Mouse (Mus musculus) embryonic facial prominence, embryonic 11.5 days (tissue): Measurements from ENCODE around the gene Olfr624. TPM values are rescaled to one million over a fixed set of nuclear protein-coding genes. Genes with fewer than 3 reads are reported as not detected.
"Not testable (repeated sequence)": the region's sequence is repeated elsewhere in the genome, so short reads cannot be mapped to it uniquely, and the experiment has no call there.

Source experiments
- ATAC-seq: fragments of 200-750 bp; cut with Nextera tagmentation; replicated peaks from 2 replicates; pipeline ENCODE4 v1.8.0; 2017; ENCODE audit warnings: low read depth; ENCODE audit not compliant: insufficient number of reproducible peaks, low FRiP score, low TSS enrichment
- DNase-seq: peaks from one replicate; pipeline ENCODE4 v3.0.0-alpha.2; 2015; ENCODE audit warnings: low spot score
- H3K27ac ChIP-seq: fragments of 300-500 bp; sonication (generic); replicated peaks from 2 replicates; pipeline ENCODE4 v1.5.1; 2014; ENCODE audit warnings: mild to moderate bottlenecking, low read depth, low read length, control low read depth
- H3K27me3 ChIP-seq: fragments of 300-500 bp; sonication (generic); 2 replicates; pipeline ENCODE4 v1.6.1; 2014; ENCODE audit warnings: mild to moderate bottlenecking, low read length, moderate library complexity, mixed read lengths; ENCODE audit not compliant: control insufficient read depth, insufficient read depth
- H3K36me3 ChIP-seq: fragments of 300-500 bp; sonication (generic); replicated peaks from 2 replicates; pipeline ENCODE4 v1.6.1; 2014; ENCODE audit warnings: low read depth, mild to moderate bottlenecking, low read length, moderate library complexity, mixed read lengths; ENCODE audit not compliant: control insufficient read depth, insufficient read depth
- H3K4me1 ChIP-seq: fragments of 300-500 bp; sonication (generic); 2 replicates; pipeline ENCODE4 v1.6.1; 2014; ENCODE audit warnings: low read length, mixed read lengths; ENCODE audit not compliant: control insufficient read depth, insufficient read depth
- H3K4me2 ChIP-seq: fragments of 300-500 bp; sonication (generic); 2 replicates; pipeline ENCODE4 v1.6.1; 2014; ENCODE audit warnings: low read depth, mild to moderate bottlenecking, control low read depth, low read length, moderate library complexity
- H3K4me3 ChIP-seq: fragments of 300-500 bp; sonication (generic); 2 replicates; pipeline ENCODE4 v1.5.1; 2014; ENCODE audit warnings: low read depth, low read length, control low read depth
- H3K9ac ChIP-seq: fragments of 300-500 bp; sonication (generic); replicated peaks from 2 replicates; pipeline ENCODE4 v1.6.1; 2014; ENCODE audit warnings: mild to moderate bottlenecking, control low read depth, low read length
- H3K9me3 ChIP-seq: fragments of 300-500 bp; sonication (generic); replicated peaks from 2 replicates; pipeline ENCODE4 v1.6.1; 2016; ENCODE audit warnings: mild to moderate bottlenecking, low read length, inconsistent platforms, mixed read lengths; ENCODE audit not compliant: control insufficient read depth
- WGBS: fragments of 180-500 bp; shearing (Covaris S2); extraction: QIAGEN DNeasy Blood & Tissue Kit; methylation state at CpG from one replicate; pipeline ENCODE4 v1.1.7; 2014; 5-methylcytosine and 5-hydroxymethylcytosine counted together
- polyA plus RNA-seq: library from polyadenylated mRNA; unstranded; fragments of >200 nt; fragmentation: Nextera tagmentation; extraction: Ambion mirVana; gene quantifications from 2 replicates; pipeline ENCODE4 v1.2.1, GENCODE M21; 2014

Gene Olfr624
- polyA plus RNA-seq = 0.03 and 0.08 TPM in 2 replicates

DNA sequence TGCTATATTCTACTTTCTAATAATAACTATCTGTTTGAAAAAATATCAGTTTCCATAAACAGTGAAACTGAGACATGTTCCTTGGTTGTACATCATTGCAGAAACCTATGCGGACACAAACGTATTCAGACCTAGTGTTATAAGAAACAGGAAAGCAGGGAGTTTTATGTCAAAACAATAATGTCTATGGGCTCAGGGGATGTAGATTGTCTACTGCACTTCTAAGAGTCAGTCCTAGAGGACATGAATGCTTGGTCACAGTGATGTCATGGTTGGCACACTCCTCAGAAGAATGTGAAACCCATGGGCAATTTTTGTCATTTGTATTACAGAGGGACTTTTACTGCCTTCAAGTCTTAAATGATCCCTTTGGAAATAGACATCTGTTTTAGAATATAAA, at the start of gene Olfr624:
Gene Olfr624 (minus strand): TSS at position 101 of the 400 bp plus-strand sequence.
- H3K36me3 ChIP-seq = no peaks in the 10 kb centered on the region
- no peaks in the 10 kb centered on the region for H3K27me3 ChIP-seq
- no peak within 1 kb of the TSS for H3K4me3 ChIP-seq
- H3K9me3 ChIP-seq = no peaks in the 10 kb centered on the region
- no peak within 1 kb of the TSS for H3K27ac ChIP-seq
- H3K9ac ChIP-seq = no peak within 1 kb of the TSS
- ATAC-seq = no peak
- DNase-seq = no peak
- no peak within 1 kb of the TSS for H3K4me2 ChIP-seq
- no peaks in the 10 kb centered on the region for H3K4me1 ChIP-seq
- WGBS = 96% methylated on average over 2 of the region's 2 CpGs

DNA sequence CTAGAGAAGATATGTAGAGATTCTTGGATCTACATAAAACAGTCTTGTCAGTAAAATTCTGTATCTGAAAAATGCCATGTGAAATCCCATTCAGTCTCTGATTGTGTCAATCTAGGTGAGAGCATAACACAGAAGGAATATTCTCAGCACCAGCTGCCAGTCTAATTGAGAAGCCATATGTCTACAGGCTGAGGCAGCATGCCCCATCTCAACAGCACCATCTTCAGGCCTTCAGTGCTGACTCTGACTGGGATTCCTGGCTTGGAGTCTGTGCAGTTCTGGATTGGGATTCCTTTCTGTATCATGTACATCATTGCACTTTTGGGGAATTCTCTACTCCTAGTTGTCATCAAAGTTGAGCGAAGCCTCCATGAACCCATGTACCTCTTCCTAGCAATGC, 45.4 kb upstream of the Olfr624 start:
- not testable (repeated sequence) for H3K27ac ChIP-seq, ATAC-seq, H3K4me2 ChIP-seq, H3K36me3 ChIP-seq, H3K4me1 ChIP-seq, H3K27me3 ChIP-seq, DNase-seq, H3K9ac ChIP-seq, H3K4me3 ChIP-seq, H3K9me3 ChIP-seq
- WGBS = 88% methylated on average over 1 of the region's 1 CpGs

DNA sequence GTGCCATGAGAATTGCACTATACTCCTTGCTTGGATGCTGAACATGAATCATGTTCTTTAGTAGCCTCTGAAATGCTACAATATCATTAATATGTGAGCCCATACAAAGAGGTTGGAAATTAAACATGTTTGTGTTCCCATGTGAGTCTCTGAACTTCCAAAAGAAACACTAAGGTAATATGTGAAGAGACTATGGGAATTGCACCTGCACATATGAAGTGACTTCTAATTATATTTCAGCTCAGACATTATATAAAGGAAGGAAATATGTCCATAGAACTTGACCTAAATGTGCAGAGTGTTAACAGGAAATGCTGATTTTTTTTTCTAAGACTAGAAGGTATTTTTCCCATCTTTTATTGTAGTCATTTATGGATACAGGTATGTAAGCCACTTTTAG, 43.4 kb upstream of the Olfr624 start, which contains the start of gene Olfr243:
Gene Olfr243 (plus strand): TSS at position 301 of the 400 bp plus-strand sequence.
- H3K36me3 ChIP-seq = no peaks in the 10 kb centered on the region
- H3K4me2 ChIP-seq = no peak within 1 kb of the TSS
- no peak for DNase-seq
- H3K27me3 ChIP-seq = no peaks in the 10 kb centered on the region
- H3K4me1 ChIP-seq = no peaks in the 10 kb centered on the region
- H3K4me3 ChIP-seq = no peak within 1 kb of the TSS
- no peak within 1 kb of the TSS for H3K27ac ChIP-seq
- ATAC-seq = no peak
- H3K9me3 ChIP-seq = no peaks in the 10 kb centered on the region
- H3K9ac ChIP-seq = no peak within 1 kb of the TSS

DNA sequence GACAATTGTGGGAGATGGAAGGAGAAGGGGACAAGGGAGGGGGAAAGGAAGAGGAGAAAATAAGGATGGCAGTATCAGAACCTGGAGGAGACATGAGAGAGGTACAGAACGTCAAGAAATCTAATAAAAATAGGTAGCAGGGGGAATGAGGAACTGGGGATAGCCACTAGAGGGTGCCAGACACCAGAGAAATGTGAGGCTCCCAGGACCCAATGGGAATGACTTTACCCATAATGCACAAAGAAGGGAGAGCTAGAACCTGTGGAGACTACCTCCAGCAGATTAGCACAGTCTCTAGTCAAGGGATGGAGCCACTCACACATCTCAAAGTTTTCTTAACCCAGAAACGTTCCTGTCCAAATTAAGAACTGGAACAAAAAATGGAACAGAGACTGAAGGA, 41.0 kb upstream of the Olfr624 start:
- Histone ChIP-seq H3K27ac (no peak overlapping the region), H3K9me3 (no peaks in the 10 kb centered on the region), H3K9ac (no peak overlapping the region), H3K4me3 (no peak overlapping the region), H3K4me1 (no peaks in the 10 kb centered on the region), H3K27me3 (no peaks in the 10 kb centered on the region), H3K4me2 (no peak overlapping the region), H3K36me3 (no peaks in the 10 kb centered on the region)
- ATAC-seq = no peak
- 28% methylated on average over 2 of the region's 2 CpGs for WGBS
- DNase-seq = no peak

DNA sequence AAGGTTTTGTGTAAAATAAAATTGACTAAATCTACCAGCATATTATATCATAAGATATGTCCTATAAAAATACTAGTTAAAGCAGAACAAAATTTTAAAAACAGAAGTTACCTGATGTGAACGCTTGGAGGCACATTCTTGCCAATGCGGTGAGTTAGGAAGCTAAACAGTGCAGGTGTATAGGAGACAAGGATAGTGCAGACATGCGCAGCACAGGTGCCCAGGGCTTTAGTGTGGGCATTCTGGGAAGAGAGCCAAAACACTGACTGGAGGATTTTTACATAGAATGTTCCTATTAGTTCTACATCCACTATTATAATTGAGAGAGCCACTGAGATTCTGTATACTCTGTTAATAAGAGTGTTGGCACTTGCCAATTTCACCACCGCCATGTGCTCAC, 28.5 kb upstream of the Olfr624 start:
- Histone ChIP-seq H3K4me3 (no peak overlapping the region), H3K27ac (no peak overlapping the region)
- 92% methylated on average over 4 of the region's 4 CpGs for WGBS

DNA sequence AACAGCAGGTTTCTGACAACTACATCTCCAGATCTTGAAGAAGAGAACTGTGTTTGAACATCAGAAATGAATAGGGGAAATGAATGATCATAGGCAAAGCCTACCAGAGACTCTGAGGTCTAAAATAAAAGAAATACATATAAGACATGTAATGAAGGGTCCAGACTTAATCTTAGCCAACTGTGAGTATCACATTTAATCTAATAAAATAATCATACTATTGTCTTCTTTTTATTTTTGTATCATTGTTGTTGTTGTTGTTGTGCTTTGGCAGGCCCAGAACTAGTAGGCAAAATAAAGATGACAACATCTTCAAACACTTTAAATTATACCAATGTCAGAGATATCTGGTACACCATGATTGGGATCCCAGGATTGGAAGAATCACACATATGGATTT, 11.4 kb upstream of the Olfr624 start, which contains the start of gene Olfr625-ps1:
Gene Olfr625-ps1 (plus strand): TSS at position 301 of the 400 bp plus-strand sequence.
- no peak within 1 kb of the TSS for H3K27ac ChIP-seq
- H3K27me3 ChIP-seq = no peaks in the 10 kb centered on the region
- no peaks in the 10 kb centered on the region for H3K4me1 ChIP-seq
- no peak within 1 kb of the TSS for H3K9ac ChIP-seq
- no peak within 1 kb of the TSS for H3K4me2 ChIP-seq
- DNase-seq (no peak), ATAC-seq (no peak)
- no peak within 1 kb of the TSS for H3K4me3 ChIP-seq
- no peaks in the 10 kb centered on the region for H3K36me3 ChIP-seq
- H3K9me3 ChIP-seq = no peaks in the 10 kb centered on the region

More for the DNA sequence above, 28.5 kb upstream of the Olfr624 start:
- no peaks in the 10 kb centered on the region for H3K36me3 ChIP-seq
- ATAC-seq (no peak), DNase-seq (no peak)
- no peak overlapping the region for H3K4me2 ChIP-seq
- H3K9ac ChIP-seq = no peak overlapping the region
- H3K27me3 ChIP-seq = no peaks in the 10 kb centered on the region
- no peaks in the 10 kb centered on the region for H3K9me3 ChIP-seq
- no peaks in the 10 kb centered on the region for H3K4me1 ChIP-seq

DNA sequence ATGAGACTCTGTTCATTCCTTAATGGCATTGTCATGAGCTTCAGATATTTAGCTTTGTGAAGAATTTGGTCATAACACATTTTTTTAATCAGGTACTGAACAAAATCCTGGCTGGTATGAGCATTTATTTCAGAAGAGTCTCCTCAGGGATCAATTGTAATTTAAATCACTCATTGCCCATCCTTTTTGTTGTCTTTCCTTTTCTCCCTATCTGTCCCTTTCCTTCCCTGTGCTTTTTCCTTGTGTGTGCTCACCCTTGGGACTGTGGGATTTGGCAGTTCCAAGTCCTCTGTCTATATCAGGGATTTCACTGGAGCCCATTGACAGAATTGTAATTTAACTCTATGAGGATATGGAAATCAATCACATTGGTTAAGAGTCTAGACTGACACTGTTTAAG, 7.4 kb downstream of the Olfr624 start, which contains the start of gene Olfr623:
Gene Olfr623 (minus strand): TSS at position 101 of the 400 bp plus-strand sequence.
- Histone ChIP-seq H3K4me2 (no peak within 1 kb of the TSS), H3K9ac (no peak within 1 kb of the TSS), H3K9me3 (no peaks in the 10 kb centered on the region), H3K36me3 (no peaks in the 10 kb centered on the region), H3K4me1 (no peaks in the 10 kb centered on the region), H3K4me3 (no peak within 1 kb of the TSS), H3K27ac (no peak within 1 kb of the TSS), H3K27me3 (no peaks in the 10 kb centered on the region)
- no peak for ATAC-seq
- no peak for DNase-seq

DNA sequence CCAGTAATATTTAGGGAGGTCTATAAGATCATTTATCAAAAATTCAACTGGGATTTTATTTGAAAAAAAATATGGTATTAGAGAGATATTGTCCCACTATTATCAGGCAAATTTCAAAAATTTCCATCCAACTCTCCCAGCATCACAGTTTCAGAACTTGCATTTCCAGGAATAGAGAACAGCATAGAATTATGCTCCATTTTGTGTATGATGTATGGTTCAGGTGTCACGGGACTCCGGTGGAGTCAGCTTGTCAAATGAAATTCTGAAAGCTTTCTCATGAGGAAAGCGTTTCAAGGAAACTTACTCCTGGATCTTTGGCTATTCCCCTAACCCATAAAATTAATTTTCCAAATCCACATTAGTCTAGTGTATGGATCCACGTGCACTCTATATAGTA, 26.9 kb downstream of the Olfr624 start:
- Histone ChIP-seq H3K27ac (no peak overlapping the region), H3K36me3 (no peaks in the 10 kb centered on the region), H3K4me2 (no peak overlapping the region), H3K4me3 (no peak overlapping the region), H3K9me3 (no peaks in the 10 kb centered on the region), H3K4me1 (no peaks in the 10 kb centered on the region), H3K9ac (no peak overlapping the region), H3K27me3 (no peaks in the 10 kb centered on the region)
- no peak for ATAC-seq
- 78% methylated on average over 4 of the region's 4 CpGs for WGBS
- DNase-seq = no peak
